Mouse (Mus musculus) pancreas, adult 10 weeks (tissue): ENCODE data around the gene Selenop. TPM values are rescaled to one million over a fixed set of nuclear protein-coding genes. Genes with fewer than 3 reads are reported as not detected.

ENCODE experiments used
- polyA plus RNA-seq: library from polyadenylated mRNA; stranded (reverse); fragments of 350-450 nt; fragmentation: Illumina TruSeq; extraction: RNeasy Lipid Tissue Mini Kit (QIAGEN cat#74804); gene quantifications from one replicate; pipeline ENCODE4 v1.2.3, GENCODE M21; 2015; ENCODE audit warnings: low read depth, low replicate concordance; ENCODE audit not compliant: insufficient read depth

Gene Selenop
- polyA plus RNA-seq, result 182 TPM

DNA sequence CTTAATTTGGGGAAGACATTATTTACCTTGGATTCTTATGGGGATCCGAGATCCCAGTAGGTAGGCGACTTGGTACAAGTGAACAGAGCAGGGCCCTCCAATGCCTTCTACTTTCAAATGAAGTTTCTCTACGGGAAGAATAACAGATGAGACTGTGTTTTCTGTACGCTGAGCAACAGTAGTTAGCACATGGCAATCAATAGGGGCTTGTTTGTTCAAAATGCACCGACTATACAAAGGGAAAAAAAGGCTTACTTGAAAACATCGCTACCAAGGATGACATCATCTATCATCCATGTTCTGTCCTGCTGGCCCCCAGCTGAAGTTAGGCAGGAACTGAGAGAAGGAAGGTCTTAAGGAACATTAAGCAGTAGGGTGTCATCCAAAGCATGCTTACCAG lies at the start of gene Selenop:
Gene Selenop, plus strand, starts transcription at position 301 of the 400 bp plus-strand sequence.

DNA sequence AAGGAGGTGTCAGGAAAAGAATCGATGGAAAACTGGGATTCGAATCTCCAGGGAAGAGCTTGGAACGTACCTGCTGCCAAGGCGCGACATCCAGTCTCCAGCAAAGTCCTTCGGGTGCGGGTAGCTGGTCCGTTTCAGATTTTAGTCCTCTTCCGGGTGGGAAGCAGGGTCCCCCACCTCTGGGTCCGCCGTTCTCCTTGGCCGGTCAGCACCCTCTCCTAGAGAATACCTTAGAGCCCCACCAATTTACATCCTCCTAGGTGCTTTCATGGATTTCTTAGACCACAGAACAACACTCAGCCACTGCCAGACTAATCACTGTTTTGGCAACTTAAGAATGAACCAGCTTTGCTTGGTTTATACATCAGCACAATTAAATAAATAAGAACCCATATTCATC lies 35.1 kb downstream of the Selenop start, which contains the start of gene Ccdc152:
Gene Ccdc152, minus strand, starts transcription at position 101 of the 400 bp plus-strand sequence.

Other genes with a start within 250 kb of the Selenop start
- not detected for gene Ccdc152, start 35.0 kb downstream of the Selenop start, polyA plus RNA-seq